Mouse (Mus musculus): ENCODE measurements at regions not wholly inside any gene's neighbourhood (a gene's known extent, or its start where the extent isn't known, plus 50 kb on each side); places are given as distances from the start of the nearest gene placed in this dataset.

DNA sequence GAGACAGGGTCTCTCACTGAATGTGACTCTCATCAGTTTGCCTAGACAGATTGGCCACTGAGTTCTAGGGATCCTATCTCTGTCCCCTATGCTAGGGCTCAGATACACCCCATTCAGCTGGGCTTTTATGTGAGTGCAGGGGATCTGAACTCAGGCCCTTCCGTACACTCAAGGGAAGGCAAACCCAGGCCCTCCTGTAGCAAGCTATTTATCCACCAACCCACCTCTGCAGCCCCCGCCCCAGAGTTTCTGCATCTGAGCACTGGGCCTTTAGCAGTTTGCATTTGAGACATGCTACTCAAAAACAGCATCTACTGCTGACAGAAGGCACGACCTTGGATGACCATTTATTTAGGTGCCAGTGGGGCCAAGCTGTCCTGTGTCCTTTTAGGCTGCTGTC lies 253.0 kb upstream of the Runx1 start:
- Histone ChIP-seq H3K27me3 (ENCODE audit: control insufficient read depth, insufficient read depth, low read depth, low read length) (no peaks in the 10 kb centered on the region), H3K4me2 (ENCODE audit: low read depth, low read length) (no peak overlapping the region), H3K4me1 (ENCODE audit: control insufficient read depth, low read depth, low read length) (no peaks in the 10 kb centered on the region), H3K27ac (ENCODE audit: low read length) (no peak overlapping the region), H3K4me3 (ENCODE audit: low read depth, low read length) (no peak overlapping the region), H3K9me3 (replicated peaks; ENCODE audit: control insufficient read depth, low read length) (no peaks in the 10 kb centered on the region), H3K36me3 (ENCODE audit: control insufficient read depth, insufficient read depth) (no peaks in the 10 kb centered on the region), H3K9ac (ENCODE audit: low read depth, low read length) (no peak overlapping the region)
- ATAC-seq (ENCODE audit: low read depth): no peak
- WGBS (ENCODE audit: insufficient replicate concordance): 50% methylated on average over 3 of the region's 3 CpGs

DNA sequence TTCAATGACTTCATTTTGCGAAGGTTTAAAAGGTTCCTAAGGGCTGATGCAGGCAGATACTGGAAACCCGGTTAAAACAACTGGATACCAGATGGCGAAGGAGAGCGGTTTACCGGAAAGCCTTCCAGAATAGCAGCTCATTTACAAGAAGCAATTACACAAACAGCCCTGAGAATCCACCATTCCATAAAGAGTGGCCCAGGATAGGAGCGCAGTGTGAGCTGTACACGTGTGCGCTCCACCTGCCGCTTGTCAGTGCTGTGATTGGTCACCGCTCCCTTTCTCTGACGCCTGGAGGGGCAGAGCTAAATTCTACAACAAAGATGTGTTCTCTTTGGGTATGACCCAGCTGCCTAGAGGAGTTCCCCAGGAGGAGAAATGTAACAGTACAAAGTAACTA lies 249.5 kb upstream of the Runx1 start:
- ATAC-seq (ENCODE audit: low read depth): no peak
- H3K4me2 ChIP-seq (ENCODE audit: low read depth, low read length): no peak overlapping the region
- no peaks in the 10 kb centered on the region for H3K27me3 ChIP-seq (ENCODE audit: control insufficient read depth, insufficient read depth, low read depth, low read length)
- no peaks in the 10 kb centered on the region for H3K36me3 ChIP-seq (ENCODE audit: control insufficient read depth, insufficient read depth)
- H3K4me1 ChIP-seq (ENCODE audit: control insufficient read depth, low read depth, low read length): no peaks in the 10 kb centered on the region
- no peak overlapping the region for H3K27ac ChIP-seq (ENCODE audit: low read length)
- no peaks in the 10 kb centered on the region for H3K9me3 ChIP-seq (replicated peaks; ENCODE audit: control insufficient read depth, low read length)
- WGBS (ENCODE audit: insufficient replicate concordance): 75% methylated on average over 11 of the region's 11 CpGs
- no peak overlapping the region for H3K9ac ChIP-seq (ENCODE audit: low read depth, low read length)
- no peak overlapping the region for H3K4me3 ChIP-seq (ENCODE audit: low read depth, low read length)

DNA sequence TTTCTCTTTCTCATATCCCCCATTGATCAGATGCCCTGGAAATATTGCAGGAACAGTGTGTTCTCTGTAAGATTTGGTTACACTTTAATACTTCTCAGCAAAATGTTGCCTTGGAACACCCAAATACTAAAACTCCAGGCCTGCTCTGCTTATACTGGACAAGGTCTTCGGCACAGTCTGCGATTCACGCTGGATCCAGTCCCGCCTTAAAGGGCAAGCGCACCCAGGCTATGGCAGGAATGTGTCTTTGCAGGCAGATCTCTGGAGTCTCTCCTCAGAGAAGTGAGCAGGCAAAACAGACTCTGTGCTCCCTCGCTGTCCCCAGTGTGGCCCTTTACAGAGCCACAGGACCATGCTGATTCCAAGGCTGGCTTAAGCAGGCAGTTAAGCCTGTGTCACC lies 246.2 kb upstream of the Runx1 start:
- no peak overlapping the region for H3K4me3 ChIP-seq (ENCODE audit: low read depth, low read length)
- H3K4me1 ChIP-seq (ENCODE audit: control insufficient read depth, low read depth, low read length): no peaks in the 10 kb centered on the region
- H3K9me3 ChIP-seq (replicated peaks; ENCODE audit: control insufficient read depth, low read length): no peaks in the 10 kb centered on the region
- H3K27me3 ChIP-seq (ENCODE audit: control insufficient read depth, insufficient read depth, low read depth, low read length): no peaks in the 10 kb centered on the region
- H3K27ac ChIP-seq (ENCODE audit: low read length): no peak overlapping the region
- WGBS (ENCODE audit: insufficient replicate concordance): 51% methylated on average over 6 of the region's 6 CpGs
- no peak overlapping the region for H3K4me2 ChIP-seq (ENCODE audit: low read depth, low read length)
- H3K36me3 ChIP-seq (ENCODE audit: control insufficient read depth, insufficient read depth): no peaks in the 10 kb centered on the region
- ATAC-seq (ENCODE audit: low read depth): no peak
- no peak overlapping the region for H3K9ac ChIP-seq (ENCODE audit: low read depth, low read length)

DNA sequence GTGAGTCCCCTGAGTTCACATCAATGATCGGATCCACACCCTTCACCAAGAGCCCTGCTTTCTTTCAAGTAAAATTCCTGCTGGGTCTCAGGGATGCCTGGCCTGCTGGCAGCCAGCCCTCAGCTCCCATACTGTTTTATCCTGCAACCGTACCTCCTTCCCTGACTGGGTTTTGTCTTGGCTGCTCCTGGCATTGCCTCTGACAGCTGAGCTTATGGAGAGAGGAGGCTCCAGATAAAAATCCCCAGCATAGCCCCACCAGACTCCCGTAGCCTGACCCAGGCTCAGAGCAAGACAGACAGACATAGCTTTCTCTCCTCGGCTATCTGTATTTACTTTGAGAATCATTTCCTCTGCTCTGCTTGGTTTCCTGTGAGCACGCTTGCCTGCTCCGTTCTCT lies 245.8 kb upstream of the Runx1 start:
- H3K4me2 ChIP-seq (ENCODE audit: low read depth, low read length): no peak overlapping the region
- no peak overlapping the region for H3K4me3 ChIP-seq (ENCODE audit: low read depth, low read length)
- H3K27me3 ChIP-seq (ENCODE audit: control insufficient read depth, insufficient read depth, low read depth, low read length): no peaks in the 10 kb centered on the region
- ATAC-seq (ENCODE audit: low read depth): peak; percentile 9; the same call in 1 of the 2 replicates
- H3K27ac ChIP-seq (ENCODE audit: low read length): no peak overlapping the region
- H3K9me3 ChIP-seq (replicated peaks; ENCODE audit: control insufficient read depth, low read length): no peaks in the 10 kb centered on the region
- no peaks in the 10 kb centered on the region for H3K36me3 ChIP-seq (ENCODE audit: control insufficient read depth, insufficient read depth)
- 36% methylated on average over 6 of the region's 6 CpGs for WGBS (ENCODE audit: insufficient replicate concordance)
- H3K9ac ChIP-seq (ENCODE audit: low read depth, low read length): no peak overlapping the region
- H3K4me1 ChIP-seq (ENCODE audit: control insufficient read depth, low read depth, low read length): no peaks in the 10 kb centered on the region

DNA sequence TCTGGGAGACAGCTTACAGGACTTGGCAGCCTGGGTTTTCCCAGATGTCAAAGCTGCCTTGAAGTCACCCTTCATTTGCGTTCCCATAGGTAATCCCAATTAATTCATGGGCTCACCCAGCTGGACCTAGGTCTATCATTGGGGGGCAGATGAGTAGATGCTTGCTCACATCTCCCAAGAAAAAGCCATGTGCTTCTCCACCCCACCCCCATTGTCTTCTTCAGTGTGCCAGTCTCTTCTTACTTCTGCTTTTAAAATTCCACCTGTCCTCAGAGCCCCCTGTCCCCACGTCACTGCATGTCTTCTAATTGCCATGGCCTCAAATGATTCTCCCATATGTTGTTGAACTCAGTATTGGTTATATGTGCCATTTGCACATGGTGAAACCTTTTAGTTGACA lies 240.9 kb upstream of the Runx1 start:
- no peak overlapping the region for H3K4me2 ChIP-seq (ENCODE audit: low read depth, low read length)
- H3K9me3 ChIP-seq (replicated peaks; ENCODE audit: control insufficient read depth, low read length): no peaks in the 10 kb centered on the region
- no peak overlapping the region for H3K9ac ChIP-seq (ENCODE audit: low read depth, low read length)
- WGBS (ENCODE audit: insufficient replicate concordance): 62% methylated on average over 2 of the region's 2 CpGs
- no peaks in the 10 kb centered on the region for H3K36me3 ChIP-seq (ENCODE audit: control insufficient read depth, insufficient read depth)
- no peak for ATAC-seq (ENCODE audit: low read depth)
- no peak overlapping the region for H3K27ac ChIP-seq (ENCODE audit: low read length)
- no peak overlapping the region for H3K4me3 ChIP-seq (ENCODE audit: low read depth, low read length)
- no peaks in the 10 kb centered on the region for H3K27me3 ChIP-seq (ENCODE audit: control insufficient read depth, insufficient read depth, low read depth, low read length)
- H3K4me1 ChIP-seq (ENCODE audit: control insufficient read depth, low read depth, low read length): no peaks in the 10 kb centered on the region

DNA sequence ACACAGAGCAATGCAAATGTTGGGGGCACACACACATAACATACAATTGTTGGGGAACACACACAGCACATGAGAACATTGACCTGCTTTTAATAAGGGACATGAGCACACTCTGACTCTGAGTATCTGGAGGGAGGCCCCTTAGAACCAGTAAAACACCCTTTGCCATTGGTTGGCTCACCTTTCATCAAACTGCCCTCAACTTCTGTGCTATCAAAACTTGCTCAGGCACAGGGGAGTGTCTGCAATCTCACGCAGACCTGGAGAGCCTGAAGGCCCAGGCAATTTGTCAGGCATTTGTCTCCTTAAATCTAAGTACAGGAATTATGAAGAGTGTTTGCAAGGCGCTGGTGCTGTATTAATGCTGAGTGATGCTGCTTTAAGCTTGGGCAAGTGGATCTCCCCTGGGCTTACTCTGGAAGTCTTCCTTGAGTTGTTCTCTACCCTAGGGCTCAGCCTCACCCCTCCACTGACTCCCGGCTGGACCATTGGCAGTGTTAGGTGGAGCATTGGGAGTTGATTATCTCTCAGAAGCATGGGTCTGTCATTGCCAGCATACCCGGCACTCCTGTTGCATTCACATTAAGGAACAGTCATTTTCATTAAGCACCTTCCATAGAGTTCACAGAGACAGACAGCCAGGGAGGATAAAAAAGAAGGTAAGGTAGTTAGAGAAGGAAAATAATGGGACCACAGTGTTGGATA lies 235.7 kb upstream of the Runx1 start:
- H3K27ac ChIP-seq (ENCODE audit: low read length): no peak overlapping the region
- H3K27me3 ChIP-seq (ENCODE audit: control insufficient read depth, insufficient read depth, low read depth, low read length): no peaks in the 10 kb centered on the region
- no peaks in the 10 kb centered on the region for H3K4me1 ChIP-seq (ENCODE audit: control insufficient read depth, low read depth, low read length)
- 44% methylated on average over 4 of the region's 4 CpGs for WGBS (ENCODE audit: insufficient replicate concordance)
- no peaks in the 10 kb centered on the region for H3K36me3 ChIP-seq (ENCODE audit: control insufficient read depth, insufficient read depth)
- ATAC-seq (ENCODE audit: low read depth): no peak
- H3K9ac ChIP-seq (ENCODE audit: low read depth, low read length): no peak overlapping the region
- H3K4me3 ChIP-seq (ENCODE audit: low read depth, low read length): no peak overlapping the region
- no peaks in the 10 kb centered on the region for H3K9me3 ChIP-seq (replicated peaks; ENCODE audit: control insufficient read depth, low read length)
- H3K4me2 ChIP-seq (ENCODE audit: low read depth, low read length): no peak overlapping the region

DNA sequence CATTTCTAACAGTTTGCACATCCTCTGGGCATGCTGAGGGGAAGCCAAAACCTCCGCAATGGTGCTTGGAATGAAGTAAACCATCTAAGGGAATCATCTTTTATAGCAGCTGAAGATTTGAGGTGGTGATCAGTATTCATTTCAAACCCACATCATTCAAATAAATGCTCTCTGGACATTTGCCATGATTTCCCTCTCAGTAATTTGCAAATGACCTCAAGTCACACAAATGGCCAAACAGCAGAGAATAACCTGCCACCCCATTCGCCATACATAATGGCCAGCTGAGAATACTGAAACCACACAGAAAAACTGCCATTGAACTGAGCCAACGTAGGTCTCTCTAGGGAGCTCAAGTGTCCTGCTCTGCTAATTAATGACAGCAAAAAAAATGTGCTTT lies 230.3 kb upstream of the Runx1 start:
- H3K9ac ChIP-seq (ENCODE audit: low read depth, low read length): no peak overlapping the region
- no peak for ATAC-seq (ENCODE audit: low read depth)
- H3K4me2 ChIP-seq (ENCODE audit: low read depth, low read length): no peak overlapping the region
- H3K9me3 ChIP-seq (replicated peaks; ENCODE audit: control insufficient read depth, low read length): no peaks in the 10 kb centered on the region
- no peaks in the 10 kb centered on the region for H3K27me3 ChIP-seq (ENCODE audit: control insufficient read depth, insufficient read depth, low read depth, low read length)
- no peak overlapping the region for H3K4me3 ChIP-seq (ENCODE audit: low read depth, low read length)
- no peaks in the 10 kb centered on the region for H3K36me3 ChIP-seq (ENCODE audit: control insufficient read depth, insufficient read depth)
- H3K4me1 ChIP-seq (ENCODE audit: control insufficient read depth, low read depth, low read length): no peaks in the 10 kb centered on the region
- 62% methylated on average over 3 of the region's 3 CpGs for WGBS (ENCODE audit: insufficient replicate concordance)
- no peak overlapping the region for H3K27ac ChIP-seq (ENCODE audit: low read length)

DNA sequence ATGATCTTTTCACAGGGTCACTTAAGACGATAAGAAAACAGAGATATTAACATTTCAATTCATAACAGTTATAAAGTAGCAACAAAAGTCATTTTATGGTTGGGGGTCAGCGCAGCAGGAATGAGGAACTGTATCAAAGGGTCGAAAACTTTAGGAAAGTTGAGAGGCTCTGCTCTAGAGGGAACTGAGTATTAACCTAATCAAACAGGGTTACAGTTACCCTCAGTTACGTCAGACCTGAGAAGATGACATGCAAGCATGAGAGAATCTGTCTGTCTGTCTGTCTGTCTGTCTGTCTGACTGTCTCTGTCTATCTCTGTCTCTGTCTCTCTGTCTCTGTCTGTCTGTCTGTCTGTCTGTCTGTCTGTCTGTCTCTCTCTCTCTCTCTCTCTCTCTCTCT lies 229.6 kb upstream of the Runx1 start:
- Histone ChIP-seq H3K9ac (ENCODE audit: low read depth, low read length) (no peak overlapping the region), H3K4me3 (ENCODE audit: low read depth, low read length) (no peak overlapping the region), H3K4me1 (ENCODE audit: control insufficient read depth, low read depth, low read length) (no peaks in the 10 kb centered on the region), H3K4me2 (ENCODE audit: low read depth, low read length) (no peak overlapping the region), H3K36me3 (ENCODE audit: control insufficient read depth, insufficient read depth) (no peaks in the 10 kb centered on the region), H3K9me3 (replicated peaks; ENCODE audit: control insufficient read depth, low read length) (no peaks in the 10 kb centered on the region), H3K27me3 (ENCODE audit: control insufficient read depth, insufficient read depth, low read depth, low read length) (no peaks in the 10 kb centered on the region), H3K27ac (ENCODE audit: low read length) (no peak overlapping the region)
- ATAC-seq (ENCODE audit: low read depth): no peak
- 58% methylated on average over 4 of the region's 4 CpGs for WGBS (ENCODE audit: insufficient replicate concordance)

DNA sequence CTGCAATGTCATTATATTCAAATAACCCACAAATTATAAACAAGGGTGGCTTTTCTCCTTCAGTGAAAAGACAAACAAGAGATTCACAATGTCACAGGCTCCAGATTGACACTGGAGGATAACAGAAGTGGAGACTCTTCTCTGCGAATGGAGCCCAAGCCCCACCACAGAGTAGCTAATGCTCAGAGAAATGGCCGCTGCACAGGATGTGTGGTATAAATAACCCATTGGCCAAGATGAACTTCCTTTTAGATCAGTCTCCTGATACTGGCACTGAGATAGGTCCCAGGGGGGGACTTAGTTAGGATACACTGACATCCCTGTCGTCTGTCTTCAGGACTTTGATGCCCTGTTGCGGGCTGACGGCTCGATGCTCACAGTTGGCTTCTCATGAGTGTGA lies 225.3 kb upstream of the Runx1 start:
- H3K9me3 ChIP-seq (replicated peaks; ENCODE audit: control insufficient read depth, low read length): no peaks in the 10 kb centered on the region
- H3K4me1 ChIP-seq (ENCODE audit: control insufficient read depth, low read depth, low read length): no peaks in the 10 kb centered on the region
- ATAC-seq (ENCODE audit: low read depth): no peak
- no peak overlapping the region for H3K4me2 ChIP-seq (ENCODE audit: low read depth, low read length)
- no peaks in the 10 kb centered on the region for H3K27me3 ChIP-seq (ENCODE audit: control insufficient read depth, insufficient read depth, low read depth, low read length)
- H3K36me3 ChIP-seq (ENCODE audit: control insufficient read depth, insufficient read depth): no peaks in the 10 kb centered on the region
- no peak overlapping the region for H3K27ac ChIP-seq (ENCODE audit: low read length)
- 36% methylated on average over 6 of the region's 6 CpGs for WGBS (ENCODE audit: insufficient replicate concordance)
- no peak overlapping the region for H3K9ac ChIP-seq (ENCODE audit: low read depth, low read length)
- H3K4me3 ChIP-seq (ENCODE audit: low read depth, low read length): no peak overlapping the region
